Mouse (Mus musculus) midbrain, postnatal 0 days (tissue): ENCODE results near the gene Copz1. TPM values are rescaled to one million over a fixed set of nuclear protein-coding genes. Genes with fewer than 3 reads are reported as not detected.
"Not testable (repeated sequence)": the region's sequence is repeated elsewhere in the genome, so short reads cannot be mapped to it uniquely, and the experiment has no call there.

Experiments used
- ATAC-seq: fragments of 200-750 bp; cut with Nextera tagmentation; 2 replicates; pipeline ENCODE4 v1.8.0; 2017; ENCODE audit warnings: moderate number of reproducible peaks, mild to moderate bottlenecking, moderate TSS enrichment, moderate library complexity; ENCODE audit not compliant: low FRiP score
- DNase-seq: peaks from one replicate; pipeline ENCODE4 v3.0.0-alpha.2; 2015; ENCODE audit warnings: low spot score
- H3K27ac ChIP-seq: fragments of 300-500 bp; sonication (generic); 2 replicates; pipeline ENCODE4 v1.5.1; 2014; ENCODE audit warnings: low read depth, mild to moderate bottlenecking, low read length, mixed read lengths
- H3K27me3 ChIP-seq: fragments of 300-500 bp; sonication (generic); 2 replicates; pipeline ENCODE4 v1.6.1; 2014; ENCODE audit warnings: low read length, control low read depth, mixed read lengths; ENCODE audit not compliant: insufficient read depth
- H3K36me3 ChIP-seq: fragments of 300-500 bp; sonication (generic); 2 replicates; pipeline ENCODE4 v1.6.1; 2014; ENCODE audit warnings: low read length, control low read depth, mixed read lengths; ENCODE audit not compliant: insufficient read depth
- H3K4me1 ChIP-seq: fragments of 300-500 bp; sonication (generic); 2 replicates; pipeline ENCODE4 v1.6.1; 2014; ENCODE audit warnings: mild to moderate bottlenecking, control low read depth, antibody characterized with exemption, low read length, mixed read lengths; ENCODE audit not compliant: insufficient read depth
- H3K4me2 ChIP-seq: fragments of 300-500 bp; sonication (generic); 2 replicates; pipeline ENCODE4 v1.6.1; 2014; ENCODE audit warnings: low read depth, mild to moderate bottlenecking, low read length, mixed read lengths; ENCODE audit not compliant: poor library complexity, severe bottlenecking
- H3K4me3 ChIP-seq: fragments of 300-500 bp; sonication (generic); 2 replicates; pipeline ENCODE4 v1.5.1; 2014; ENCODE audit warnings: low read depth, mild to moderate bottlenecking, low read length, moderate library complexity
- H3K9ac ChIP-seq: fragments of 300-500 bp; sonication (generic); replicated peaks from 2 replicates; pipeline ENCODE4 v1.6.1; 2014; ENCODE audit warnings: mild to moderate bottlenecking, low read length, moderate library complexity, mixed read lengths; ENCODE audit not compliant: poor library complexity, severe bottlenecking
- H3K9me3 ChIP-seq: fragments of 300-500 bp; sonication (generic); 2 replicates; pipeline ENCODE4 v1.6.1; 2016; ENCODE audit warnings: low read length, control low read depth
- CTCF ChIP-seq: IDR thresholded peaks from 2 replicates; pipeline ENCODE4 v1.5.1; 2016; ENCODE audit warnings: antibody characterized with exemption, mild to moderate bottlenecking
- WGBS: fragments of 180-500 bp; shearing (Covaris S2); extraction: QIAGEN DNeasy Blood & Tissue Kit; methylation state at CpG from one replicate; pipeline ENCODE4 v1.1.7; 2014; 5-methylcytosine and 5-hydroxymethylcytosine counted together
- polyA plus RNA-seq: library from polyadenylated mRNA; unstranded; fragments of >200 nt; fragmentation: Nextera tagmentation; extraction: Ambion mirVana; gene quantifications from 2 replicates; pipeline ENCODE4 v1.2.1, GENCODE M21; 2015
- total RNA-seq: library from RNA; depleted of rRNA; stranded (reverse); fragments of >200 nt; gene quantifications from 2 replicates; pipeline ENCODE4 v1.2.3, GENCODE M21; 2014

Copz1 gene
- total and polyA plus RNA-seq, 2 experiments from 2014 or later = 151 to 178 TPM

DNA sequence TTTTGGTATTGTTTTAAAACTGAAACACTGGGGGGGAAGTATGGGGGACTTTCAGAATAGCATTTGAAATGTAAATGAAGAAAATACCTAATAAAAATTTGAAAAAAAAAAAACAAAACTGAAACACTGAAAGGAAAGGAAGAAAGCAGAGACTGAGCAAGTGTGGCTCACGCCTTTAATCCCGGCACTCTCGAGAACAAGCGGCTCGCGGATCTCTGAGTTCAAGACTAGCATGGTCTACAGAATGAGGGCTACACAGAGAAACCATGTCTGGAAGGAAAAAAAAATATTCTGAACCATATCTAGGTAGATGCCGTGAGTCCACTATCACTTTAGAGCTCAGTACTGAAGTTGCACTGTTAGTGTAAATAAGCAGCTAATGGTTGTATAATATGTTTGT lies 35.2 kb upstream of the Copz1 start:
- Histone ChIP-seq H3K4me1 (no peaks in the 10 kb centered on the region), H3K4me2 (no peak overlapping the region), H3K27me3 (no peaks in the 10 kb centered on the region), H3K27ac (no peak overlapping the region), H3K36me3 (no peaks in the 10 kb centered on the region), H3K9ac (no peak overlapping the region), H3K9me3 (no peaks in the 10 kb centered on the region), H3K4me3 (no peak overlapping the region)
- WGBS = 89% methylated on average over 7 of the region's 7 CpGs
- DNase-seq (no peak), ATAC-seq (no peak)
- no peak for TF ChIP-seq CTCF

DNA sequence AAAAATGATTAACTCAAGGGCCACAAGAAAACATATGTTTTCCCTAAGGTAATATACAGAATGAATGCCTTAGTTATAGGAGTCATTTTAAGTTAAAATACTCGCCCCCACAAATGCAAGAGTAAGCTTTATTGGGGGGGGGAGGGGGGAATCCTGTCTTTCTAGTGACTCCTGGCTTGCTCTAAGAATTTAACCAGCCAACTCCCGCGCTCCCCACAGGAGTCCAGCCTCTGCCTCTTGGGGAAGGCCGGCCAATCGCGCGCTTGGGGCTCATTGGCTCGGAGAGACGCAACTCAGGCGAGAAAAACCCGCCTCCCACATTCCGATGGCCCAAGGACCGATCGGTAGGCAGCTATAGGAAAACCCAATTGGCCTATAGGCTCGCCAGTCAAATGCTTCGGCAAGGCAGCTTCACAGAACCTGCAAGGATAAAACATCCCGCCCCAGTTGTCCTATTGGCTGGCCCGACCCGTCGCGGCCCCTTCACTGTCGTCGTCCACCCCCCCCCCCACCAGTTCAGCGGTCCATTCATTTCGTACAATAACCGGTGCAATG lies 33.3 kb upstream of the Copz1 start:
- DNase-seq = peak; percentile 99
- under 1% methylated on average over 26 of the region's 26 CpGs for WGBS
- Histone ChIP-seq H3K4me1 (no peaks in the 10 kb centered on the region), H3K9ac (peak overlapping the region; percentile 50), H3K4me2 (peak overlapping the region; percentile 63), H3K9me3 (no peaks in the 10 kb centered on the region), H3K27ac (peak overlapping the region; percentile 97), H3K4me3 (peak overlapping the region; percentile 65), H3K27me3 (no peaks in the 10 kb centered on the region), H3K36me3 (peaks cover 15% of the 10 kb centered on the region)
- TF ChIP-seq CTCF = no peak
- ATAC-seq = peak; percentile 86

DNA sequence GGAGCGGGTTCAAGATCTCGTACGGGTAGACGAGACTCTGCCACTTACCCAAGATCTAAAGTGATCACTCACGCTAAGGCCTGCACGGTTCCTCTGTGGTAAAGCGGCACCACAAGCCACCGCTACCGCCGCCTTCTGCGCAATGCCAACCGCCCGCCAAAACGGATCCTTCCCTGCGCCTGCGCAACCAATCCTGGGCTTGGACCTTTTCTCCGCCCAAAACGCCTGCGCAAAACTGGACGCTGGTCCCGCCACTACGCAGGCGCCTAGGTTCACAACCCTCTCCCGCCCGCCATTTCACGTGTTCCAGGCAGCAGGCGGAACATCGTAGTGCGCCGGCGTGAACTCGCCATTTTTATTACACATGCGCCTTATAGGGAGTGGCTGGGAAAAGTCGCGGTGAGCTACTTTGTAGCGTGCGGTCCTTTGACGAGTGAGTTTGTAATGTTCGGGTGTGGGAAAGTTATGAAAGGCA lies 32.8 kb upstream of the Copz1 start, which contains the start of gene Cbx5:
Gene Cbx5 (minus strand): TSS at position 132 of the 475 bp plus-strand sequence.
- H3K9ac ChIP-seq = peak within 1 kb of the TSS; percentile 85
- TF ChIP-seq CTCF = no peak; the same call in 1 of the 2 replicates

DNA sequence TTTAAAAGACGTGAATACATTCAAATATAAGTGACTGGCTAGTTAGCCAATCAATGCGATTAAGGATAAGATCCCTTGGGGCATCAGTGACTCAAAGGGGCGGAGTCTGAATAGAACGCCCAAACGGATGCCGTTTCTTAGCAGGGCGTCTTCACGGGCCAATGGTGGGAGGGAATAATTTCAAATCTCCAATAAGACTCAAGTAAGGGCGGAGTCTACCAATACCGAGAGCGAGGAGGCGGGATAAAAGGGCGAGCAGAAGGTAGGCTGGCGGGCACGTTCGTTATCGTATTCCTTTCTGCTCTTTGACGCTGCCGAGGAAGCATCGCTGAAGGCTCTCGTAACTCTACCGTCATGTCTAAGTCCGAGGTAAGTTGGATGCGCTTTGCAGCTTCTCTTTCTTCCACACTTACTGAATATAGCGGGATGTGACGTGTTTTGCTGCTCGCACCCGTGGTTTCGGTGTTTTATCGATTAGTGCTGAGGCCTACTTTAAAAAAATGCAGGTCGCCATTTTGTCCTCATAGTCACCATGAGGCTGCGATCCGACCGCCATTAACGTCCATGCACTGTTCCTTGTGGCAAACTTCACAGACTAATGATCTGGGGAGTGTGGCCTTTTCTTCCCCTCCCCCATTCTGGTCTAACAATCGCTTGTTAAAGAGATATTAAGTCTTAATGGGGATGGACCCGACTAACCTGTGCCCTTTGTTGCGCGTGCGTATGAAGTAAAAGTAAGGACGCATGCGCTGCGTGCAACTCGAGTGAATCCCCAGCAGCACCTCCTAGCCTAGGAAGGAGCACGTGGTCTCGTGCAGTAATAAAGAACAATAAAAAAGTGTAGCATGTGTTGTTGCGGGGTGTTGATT lies 32.1 kb upstream of the Copz1 start, which contains the start of gene Hnrnpa1:
Gene Hnrnpa1 (plus strand): TSS at position 273 of the 869 bp plus-strand sequence.
- Histone ChIP-seq H3K9me3 (no peaks in the 10 kb centered on the region), H3K4me2 (peak within 1 kb of the TSS; percentile 63), H3K36me3 (peaks cover 19% of the 10 kb centered on the region), H3K27me3 (no peaks in the 10 kb centered on the region), H3K4me3 (peak within 1 kb of the TSS; percentile 65), H3K4me1 (no peaks in the 10 kb centered on the region), H3K27ac (peak within 1 kb of the TSS; percentile 97), H3K9ac (peak within 1 kb of the TSS; percentile 85)
- under 1% methylated on average over 47 of the region's 47 CpGs for WGBS
- ATAC-seq (peak; percentile 94), DNase-seq (peak; percentile 99)
- TF ChIP-seq CTCF = no peak

More for the DNA sequence above, 32.8 kb upstream of the Copz1 start, which contains the start of gene Cbx5:
- ATAC-seq (peak; percentile 95), DNase-seq (peak; percentile 99)
- H3K36me3 ChIP-seq = peaks cover 15% of the 10 kb centered on the region
- peak within 1 kb of the TSS; percentile 65 for H3K4me3 ChIP-seq
- no peaks in the 10 kb centered on the region for H3K4me1 ChIP-seq
- no peaks in the 10 kb centered on the region for H3K27me3 ChIP-seq
- H3K27ac ChIP-seq = peak within 1 kb of the TSS; percentile 97
- H3K4me2 ChIP-seq = peak within 1 kb of the TSS; percentile 63
- H3K9me3 ChIP-seq = no peaks in the 10 kb centered on the region
- under 1% methylated on average over 39 of the region's 39 CpGs for WGBS

DNA sequence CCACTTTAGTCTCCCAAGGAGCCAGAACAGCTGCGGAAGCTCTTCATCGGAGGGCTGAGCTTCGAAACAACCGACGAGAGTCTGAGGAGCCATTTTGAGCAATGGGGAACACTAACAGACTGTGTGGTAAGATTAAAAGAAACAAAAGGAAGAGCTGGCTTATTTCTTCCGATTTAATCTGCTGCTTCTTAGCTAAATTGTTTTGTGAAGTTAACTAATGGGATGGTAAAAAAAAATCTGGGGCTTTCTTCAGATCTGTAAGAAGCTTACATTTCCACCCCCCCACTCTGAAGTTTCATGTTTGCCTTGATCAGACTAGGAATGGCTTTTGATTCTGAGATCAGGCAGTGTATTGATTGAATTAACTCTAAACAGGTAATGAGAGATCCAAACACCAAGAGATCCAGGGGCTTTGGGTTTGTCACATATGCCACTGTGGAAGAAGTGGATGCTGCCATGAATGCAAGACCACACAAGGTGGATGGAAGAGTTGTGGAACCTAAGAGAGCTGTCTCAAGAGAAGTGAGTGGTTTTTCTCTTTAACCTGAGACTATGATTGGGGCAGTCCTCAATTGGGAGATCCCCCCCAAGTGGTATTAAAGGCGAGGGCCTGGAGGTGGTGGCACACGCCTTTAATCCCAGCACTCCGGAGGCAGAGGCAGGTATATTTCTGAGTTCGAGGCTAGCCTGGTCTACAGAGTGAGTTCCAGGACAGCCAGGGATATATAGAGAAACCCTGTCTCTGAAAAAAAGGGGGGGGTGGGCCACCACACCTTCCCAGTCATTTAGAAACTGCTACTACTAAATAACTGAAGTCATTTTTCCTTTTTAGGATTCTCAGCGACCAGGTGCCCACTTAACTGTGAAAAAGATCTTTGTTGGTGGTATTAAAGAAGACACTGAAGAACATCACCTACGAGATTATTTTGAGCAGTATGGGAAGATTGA lies 31.2 kb upstream of the Copz1 start:
- H3K4me3 ChIP-seq = peak overlapping the region; percentile 65
- H3K27me3 ChIP-seq, ATAC-seq, H3K9me3 ChIP-seq, H3K4me1 ChIP-seq, DNase-seq: not testable (repeated sequence)
- H3K27ac ChIP-seq = peak overlapping the region; percentile 97
- 7% methylated on average over 11 of the region's 12 CpGs for WGBS
- H3K4me2 ChIP-seq = peak overlapping the region; percentile 61
- peak overlapping the region; percentile 85 for H3K9ac ChIP-seq
- peaks cover 25% of the 10 kb centered on the region for H3K36me3 ChIP-seq
